Mouse (Mus musculus) A20 (cell line): ENCODE measurements at regions not wholly inside any gene's neighbourhood (a gene's known extent, or its start where the extent isn't known, plus 50 kb on each side); places are given as distances from the start of the nearest gene placed in this dataset.

Source experiments
- DNase-seq: peaks from one replicate; pipeline ENCODE4 v3.0.0-alpha.2; 2011; ENCODE audit warnings: low read depth, low spot score

DNA sequence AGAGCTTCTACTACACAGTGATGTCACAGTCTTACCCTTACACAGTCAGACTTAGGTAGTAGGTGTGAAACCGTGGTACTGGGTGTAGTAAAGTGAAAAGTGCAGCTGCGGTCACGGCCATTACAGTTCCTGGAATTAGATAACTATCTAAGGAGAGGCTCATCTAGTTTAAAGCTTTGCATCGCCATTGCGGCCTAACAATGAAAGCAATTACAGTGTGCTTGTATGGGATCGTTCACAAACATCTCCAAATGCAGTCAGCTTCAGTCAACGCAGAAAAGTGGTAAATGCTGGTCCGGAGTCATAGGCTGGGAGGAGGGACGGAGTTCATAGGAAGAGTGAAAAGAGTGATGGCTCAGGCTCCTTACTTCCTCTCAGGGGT lies 106.0 kb upstream of the Col1a2 start:
- DNase-seq, result no peak

DNA sequence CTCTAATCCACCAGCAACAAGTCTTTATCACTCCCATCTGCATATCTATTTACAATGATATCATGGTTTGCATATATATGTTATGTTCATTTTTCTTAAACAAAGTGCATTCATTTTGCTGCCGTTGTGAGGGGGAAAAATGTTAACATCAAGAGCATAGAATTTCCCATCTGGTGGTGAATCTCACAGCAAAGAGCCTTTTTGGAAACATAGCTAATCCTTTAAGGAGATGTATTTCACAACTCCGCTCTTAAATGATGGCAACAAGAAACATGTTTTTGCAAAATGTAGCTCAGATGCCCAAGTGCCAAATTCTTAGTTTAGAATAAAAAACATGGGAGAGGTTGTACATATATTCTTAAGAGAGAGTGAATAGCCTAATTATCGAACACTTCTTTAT lies 99.3 kb upstream of the Col1a2 start:
- no peak for DNase-seq

DNA sequence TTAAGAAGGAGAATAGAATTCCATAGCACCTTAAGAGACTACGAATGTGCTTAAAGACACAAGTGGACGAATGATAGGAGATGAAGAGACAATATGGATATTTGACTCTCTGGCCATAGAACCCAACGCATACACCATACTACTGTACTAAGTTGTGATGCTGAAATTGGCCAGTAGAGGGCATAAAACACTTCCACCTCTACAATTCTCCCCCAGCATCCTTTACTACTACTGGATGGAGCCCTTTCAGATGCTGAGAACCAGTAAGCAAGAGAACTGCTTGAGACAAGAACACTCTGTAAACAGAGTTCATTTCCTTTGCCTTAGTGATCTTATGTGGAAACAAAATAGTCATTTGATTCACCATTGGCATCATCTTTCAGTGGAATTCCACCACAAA lies 96.9 kb upstream of the Col1a2 start:
- DNase-seq, result peak; percentile 2

DNA sequence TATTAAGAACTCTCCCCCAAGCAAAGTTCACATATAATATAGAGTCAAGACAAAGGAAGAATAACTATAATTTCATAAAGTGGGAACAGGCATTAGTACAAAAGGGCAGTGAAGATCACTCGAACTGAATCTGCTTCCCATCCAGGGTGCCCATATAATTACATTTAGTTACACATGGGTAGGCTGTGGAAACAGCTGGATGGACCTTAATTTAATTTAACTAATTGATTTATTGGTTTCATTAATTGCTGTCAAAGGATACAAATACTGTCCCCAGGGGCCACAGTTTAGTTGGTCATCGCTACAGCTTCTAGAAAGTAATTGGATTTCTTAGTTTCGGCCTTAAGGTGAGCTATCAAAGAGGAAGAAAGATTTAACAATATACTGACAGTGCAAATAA lies 91.4 kb upstream of the Col1a2 start:
- DNase-seq, result no peak

DNA sequence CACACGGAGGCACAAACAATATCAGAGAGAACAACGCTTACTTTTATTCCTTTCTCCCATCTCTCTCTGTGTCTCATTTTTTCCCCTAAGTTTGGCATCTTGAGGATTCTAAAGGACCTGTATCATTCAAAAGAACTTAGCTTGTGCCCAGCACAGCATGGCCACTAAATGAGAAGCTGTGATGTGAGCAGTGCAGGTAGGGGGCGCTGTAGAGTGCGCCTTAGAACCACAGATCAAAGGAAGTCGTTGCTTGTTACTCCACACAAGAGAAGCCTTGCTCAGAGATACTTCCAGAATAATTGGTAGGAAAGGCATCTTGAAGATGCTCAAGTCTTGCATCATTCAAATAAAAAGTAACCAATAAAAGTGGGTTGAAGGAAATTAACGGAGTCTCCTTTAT lies 90.4 kb upstream of the Col1a2 start:
- peak; percentile 2 for DNase-seq

DNA sequence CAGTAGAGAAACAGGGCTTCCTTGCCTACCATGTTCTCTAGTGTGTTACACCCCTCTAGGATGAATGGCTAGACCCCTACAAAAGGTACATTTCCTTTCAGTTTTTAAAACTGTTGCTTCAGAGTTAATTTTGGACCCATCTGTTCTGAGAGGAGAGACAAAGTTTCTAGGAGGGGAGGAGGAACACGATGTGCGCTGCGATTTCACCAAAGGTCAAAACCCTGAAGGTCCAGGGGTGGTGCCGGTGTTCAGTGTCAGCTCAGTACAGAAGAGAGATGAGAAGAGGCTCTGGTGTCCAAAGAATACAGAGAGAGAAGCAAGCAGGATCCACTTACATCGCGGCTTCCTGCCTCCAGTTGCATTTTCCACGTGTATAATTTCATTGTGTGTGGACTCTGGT lies 89.4 kb upstream of the Col1a2 start:
- no peak for DNase-seq

DNA sequence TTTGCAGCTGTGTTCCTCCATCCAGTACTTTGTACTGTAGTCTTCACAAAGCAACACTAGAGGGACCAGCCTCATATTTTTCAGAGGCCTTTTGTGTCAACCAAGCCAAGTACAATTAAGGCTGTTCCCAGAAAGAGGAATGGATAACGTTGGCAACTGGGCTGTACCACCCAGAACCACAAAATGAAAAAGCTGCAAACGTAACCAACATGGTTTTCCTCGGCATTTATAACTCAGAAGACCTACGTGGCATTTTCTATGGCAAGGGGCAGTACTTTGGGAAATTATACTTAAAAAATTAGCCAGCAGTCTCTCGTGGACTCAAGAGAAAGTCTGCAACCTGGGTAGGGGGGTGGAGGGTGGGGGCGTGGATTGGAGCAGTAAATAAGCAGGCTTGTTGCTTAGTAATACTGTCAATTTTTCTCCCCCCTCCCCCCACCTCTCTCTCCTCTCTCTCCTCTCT lies 87.3 kb upstream of the Col1a2 start:
- DNase-seq, result no peak

DNA sequence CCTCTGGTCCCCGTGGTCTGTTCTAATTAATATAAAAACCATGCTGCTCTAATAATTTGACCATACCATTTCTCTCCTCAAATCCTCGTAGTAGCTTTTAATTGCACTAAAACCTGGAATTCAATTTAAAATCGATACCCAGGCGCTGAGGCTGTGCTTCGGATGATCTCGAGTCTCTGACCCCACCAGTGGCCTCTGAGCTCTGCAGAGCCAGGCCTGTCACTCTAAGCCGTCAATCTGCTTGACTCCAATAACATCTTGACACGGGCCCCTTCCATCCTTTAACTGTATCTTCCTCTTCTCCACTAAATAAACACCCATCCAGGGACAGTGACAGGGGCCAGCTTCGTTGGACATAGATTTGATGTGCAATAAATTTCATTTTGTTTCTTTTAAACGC lies 86.2 kb upstream of the Col1a2 start:
- DNase-seq, result no peak

DNA sequence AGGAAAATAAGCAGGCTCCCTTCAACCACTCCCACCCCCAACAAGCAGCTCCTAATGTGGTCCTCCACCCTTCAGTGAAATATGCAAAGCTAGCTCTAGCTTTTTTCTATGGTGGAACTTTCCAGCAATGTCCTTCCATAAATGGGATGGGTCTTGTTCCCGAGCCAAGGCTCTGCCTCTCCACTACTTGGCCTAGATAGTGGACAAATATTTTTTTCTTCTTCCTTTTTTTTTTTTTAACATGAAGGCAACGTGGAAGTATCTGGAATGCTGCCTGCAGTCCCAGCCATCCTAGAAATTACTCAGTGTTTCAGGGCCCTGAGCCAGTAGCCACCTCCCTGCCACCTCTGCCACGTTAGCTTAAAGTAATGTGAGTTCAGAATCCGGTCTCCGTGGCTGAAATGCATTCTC lies 85.7 kb upstream of the Col1a2 start:
- DNase-seq, result no peak

DNA sequence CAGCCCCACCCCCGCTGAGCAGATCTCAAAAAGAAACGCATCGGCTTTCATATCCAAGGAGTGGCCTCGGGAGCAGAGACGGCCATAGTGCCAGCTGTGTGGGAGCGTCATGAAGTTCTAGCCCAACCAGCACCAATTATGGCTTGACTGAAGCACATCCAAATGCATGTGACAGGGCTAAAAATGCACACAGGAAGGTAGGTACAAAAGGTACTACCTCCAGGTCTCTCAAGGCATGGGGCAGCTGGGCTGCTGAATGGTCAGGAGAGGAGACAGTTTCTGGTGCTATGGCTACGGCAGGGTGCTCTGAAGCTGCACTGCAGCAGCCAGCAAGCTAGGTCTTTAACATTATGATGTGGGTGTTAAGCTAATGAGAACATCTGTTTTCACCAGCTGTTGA lies 83.1 kb upstream of the Col1a2 start:
- no peak for DNase-seq

DNA sequence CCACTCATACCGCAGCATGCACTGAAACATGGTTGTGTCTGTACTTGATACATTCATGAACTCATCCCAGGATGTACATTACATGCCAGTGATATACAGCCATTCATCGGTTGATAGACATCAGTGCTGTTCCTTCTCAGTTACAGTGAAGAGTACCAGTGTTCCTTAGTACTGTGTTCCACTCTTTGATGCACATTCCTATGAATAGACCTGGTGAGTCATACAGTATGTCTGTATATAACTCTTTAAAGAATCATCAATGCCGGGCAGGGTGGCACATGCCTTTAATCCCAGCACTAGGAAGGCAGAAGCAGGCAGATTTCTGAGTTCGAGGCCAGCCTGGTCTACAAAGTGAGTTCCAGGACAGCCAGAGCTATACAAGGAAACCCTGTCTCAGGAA lies 77.5 kb upstream of the Col1a2 start:
- no peak for DNase-seq

DNA sequence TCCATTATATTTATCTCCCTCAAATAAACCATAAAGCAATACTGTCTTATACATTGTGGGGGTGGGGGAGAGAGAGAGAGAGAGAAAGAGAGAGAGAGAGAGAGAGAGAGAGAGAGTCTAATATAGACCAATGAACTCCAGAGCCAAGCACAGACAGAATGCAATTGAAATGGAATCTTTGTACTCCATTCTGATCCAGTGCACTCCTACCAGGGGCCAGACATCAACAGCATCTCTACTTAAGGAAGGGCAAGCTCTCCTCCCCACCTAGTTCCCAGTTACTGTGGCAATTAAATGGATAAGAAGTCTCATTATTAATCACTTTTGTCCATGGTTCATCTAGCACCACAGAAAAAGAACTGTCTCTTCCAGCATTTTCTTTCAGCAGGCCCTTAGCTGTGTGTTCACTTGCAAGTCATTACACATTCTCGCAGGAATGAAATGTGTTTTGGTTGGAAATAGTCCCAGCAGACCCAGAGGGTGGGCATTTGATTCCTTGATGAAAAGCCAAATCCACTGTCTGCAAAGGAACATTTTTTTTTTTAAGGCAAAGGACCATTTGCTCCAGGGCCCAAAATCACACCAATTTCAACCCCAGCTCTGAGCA lies 73.8 kb upstream of the Col1a2 start:
- DNase-seq, result no peak

DNA sequence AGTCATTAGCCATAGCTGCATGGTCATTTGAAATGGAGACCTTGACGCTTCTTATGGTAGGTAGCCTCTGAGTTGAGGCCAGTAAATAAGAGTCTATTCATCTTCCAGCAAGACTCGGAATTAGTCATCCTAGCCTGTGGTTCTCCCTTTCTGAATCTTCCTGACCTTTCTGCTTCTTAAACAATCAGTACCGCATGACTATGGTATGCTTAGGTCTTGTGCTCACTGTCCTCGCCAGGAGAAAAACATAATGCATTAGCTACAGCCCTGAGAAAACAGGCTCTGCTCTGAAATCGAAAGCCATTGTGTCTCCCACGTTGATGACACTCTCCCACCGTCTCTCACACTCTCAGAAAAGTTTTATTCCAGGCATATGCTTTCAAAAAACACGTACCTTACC lies 72.4 kb upstream of the Col1a2 start:
- DNase-seq, result no peak

DNA sequence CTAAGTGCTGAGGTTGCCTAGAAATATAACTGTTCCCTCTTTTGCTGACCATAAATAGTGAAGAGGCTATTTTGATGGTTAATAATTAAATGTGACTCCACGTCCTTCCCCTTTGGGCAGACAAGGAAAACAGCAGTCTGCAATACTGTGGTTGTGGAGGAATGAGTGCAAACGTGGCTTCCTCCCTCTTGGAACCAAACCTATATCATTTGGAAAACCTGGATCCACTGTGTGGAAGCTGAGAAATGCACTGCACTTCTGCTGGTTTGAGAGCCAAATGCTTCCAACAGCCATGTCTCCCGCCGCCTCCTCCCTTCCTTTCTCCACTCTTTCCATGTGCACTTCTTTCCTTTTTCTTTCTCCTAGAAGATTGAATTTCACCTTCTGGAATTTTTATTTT lies 68.2 kb upstream of the Col1a2 start:
- no peak for DNase-seq

DNA sequence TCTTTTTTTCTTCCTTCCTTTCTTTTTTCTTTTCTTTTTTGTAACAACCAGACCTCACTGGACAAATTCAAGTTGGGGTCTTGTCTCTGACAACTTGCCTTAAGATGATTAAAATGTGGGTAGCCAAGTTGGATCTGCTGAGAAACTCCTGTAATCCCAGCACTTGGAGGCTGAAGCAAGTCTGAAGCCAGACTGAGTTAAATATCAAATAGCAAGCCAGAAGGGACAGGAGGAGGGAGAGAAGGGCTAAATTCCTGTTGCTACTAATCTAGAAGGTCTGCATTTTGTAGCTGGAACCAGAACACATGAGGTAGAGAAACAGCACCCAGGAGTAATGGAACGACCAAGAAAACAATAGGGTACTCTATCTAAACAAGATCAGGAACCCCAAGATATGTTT lies 67.7 kb upstream of the Col1a2 start:
- DNase-seq, result no peak

DNA sequence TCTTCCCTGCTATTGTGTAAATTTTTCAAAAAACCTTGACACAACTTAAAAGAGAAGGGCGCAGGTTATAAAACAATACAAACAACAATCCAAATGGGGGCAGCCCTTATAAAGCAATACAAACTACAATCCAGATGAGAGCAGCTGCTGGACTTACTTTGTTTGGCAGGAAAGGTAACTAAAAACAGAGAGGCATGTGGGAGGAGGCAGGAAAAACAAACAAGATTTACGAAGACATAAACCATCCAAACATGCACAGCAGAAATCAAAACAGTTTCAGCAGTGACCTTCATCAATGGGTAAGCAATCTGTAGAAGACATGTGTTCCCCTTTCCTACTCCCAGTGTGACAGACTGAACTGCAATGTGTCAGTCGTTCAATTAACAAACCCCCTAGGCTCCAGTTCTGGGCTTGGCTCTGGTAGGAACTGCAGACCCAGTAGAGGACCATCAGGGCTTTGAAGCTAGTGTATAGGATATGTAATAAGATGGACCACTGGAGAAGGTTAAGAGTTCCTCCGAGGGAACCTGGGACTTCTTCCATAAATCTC lies 62.9 kb upstream of the Col1a2 start:
- DNase-seq, result no peak

DNA sequence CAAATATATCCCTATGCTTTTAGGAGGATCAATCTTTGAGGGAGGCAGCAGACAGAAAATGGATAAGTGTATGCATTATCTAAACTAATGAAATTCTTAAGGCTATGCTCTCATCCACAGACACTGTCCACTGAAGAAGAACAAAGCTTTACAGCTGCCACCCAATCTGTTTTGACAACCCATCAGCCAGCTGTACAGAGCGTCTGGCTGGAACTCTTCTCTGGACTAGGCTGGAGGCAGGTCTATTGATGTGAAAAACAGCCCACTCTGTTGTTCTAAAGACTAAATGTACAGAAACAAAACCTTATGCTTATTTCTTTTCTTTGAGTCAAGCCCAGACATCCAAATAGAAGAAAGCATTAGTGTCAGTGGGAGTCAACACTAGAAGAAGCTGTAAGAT lies 58.7 kb upstream of the Col1a2 start:
- no peak for DNase-seq

DNA sequence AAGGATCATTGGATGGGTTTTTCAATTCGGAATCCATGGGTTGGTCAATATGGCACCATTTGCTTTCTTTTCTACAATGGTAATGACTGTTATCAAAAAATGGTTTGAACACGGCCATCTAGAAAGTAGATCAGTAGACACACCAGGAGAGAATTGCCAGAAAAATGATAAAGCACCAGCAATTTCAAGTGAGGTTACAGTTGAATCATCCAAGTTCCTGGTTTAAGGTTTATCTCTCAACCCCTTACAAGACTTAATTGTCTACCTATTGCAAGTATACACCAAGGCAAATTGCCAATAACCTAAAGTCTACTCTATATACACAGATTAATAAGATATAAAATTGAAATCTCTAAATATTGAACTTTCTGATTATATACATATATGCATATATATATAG lies 53.4 kb upstream of the Col1a2 start:
- DNase-seq, result no peak
